Mouse (Mus musculus) limb, embryonic 14.5 days (tissue): ENCODE measurements around the gene Clcnka. TPM values are rescaled to one million over a fixed set of nuclear protein-coding genes. Genes with fewer than 3 reads are reported as not detected.

Experiments used
- ATAC-seq: fragments of 200-750 bp; cut with Nextera tagmentation; 2 replicates; pipeline ENCODE4 v1.8.0; 2017; ENCODE audit warnings: low read depth, moderate number of reproducible peaks, moderate TSS enrichment; ENCODE audit not compliant: low FRiP score
- DNase-seq: peaks from one replicate; pipeline ENCODE4 v3.0.0-alpha.2; 2015; ENCODE audit warnings: low spot score
- H3K27ac ChIP-seq: fragments of 300-500 bp; sonication (generic); replicated peaks from 2 replicates; pipeline ENCODE4 v1.5.1; 2014; ENCODE audit warnings: low read depth, mild to moderate bottlenecking, low read length, moderate library complexity, mixed read lengths
- H3K27me3 ChIP-seq: fragments of 300-500 bp; sonication (generic); 2 replicates; pipeline ENCODE4 v1.6.1; 2014; ENCODE audit warnings: low read length, mixed read lengths; ENCODE audit not compliant: control insufficient read depth, insufficient read depth
- H3K36me3 ChIP-seq: fragments of 300-500 bp; sonication (generic); 2 replicates; pipeline ENCODE4 v1.6.1; 2014; ENCODE audit warnings: mild to moderate bottlenecking, low read length, moderate library complexity, mixed read lengths; ENCODE audit not compliant: control insufficient read depth, insufficient read depth
- H3K4me1 ChIP-seq: fragments of 300-500 bp; sonication (generic); 2 replicates; pipeline ENCODE4 v1.6.1; 2014; ENCODE audit warnings: antibody characterized with exemption, low read length, mixed read lengths; ENCODE audit not compliant: control insufficient read depth, insufficient read depth
- H3K4me2 ChIP-seq: fragments of 300-500 bp; sonication (generic); replicated peaks from 2 replicates; pipeline ENCODE4 v1.6.1; 2014; ENCODE audit warnings: low read depth, mild to moderate bottlenecking, low read length, moderate library complexity; ENCODE audit not compliant: severe bottlenecking
- H3K4me3 ChIP-seq: fragments of 300-500 bp; sonication (generic); replicated peaks from 2 replicates; pipeline ENCODE4 v1.5.1; 2014; ENCODE audit warnings: low read length
- H3K9ac ChIP-seq: fragments of 300-500 bp; sonication (generic); 2 replicates; pipeline ENCODE4 v1.6.1; 2014; ENCODE audit warnings: mild to moderate bottlenecking, low read depth, low read length, moderate library complexity; ENCODE audit not compliant: severe bottlenecking
- H3K9me3 ChIP-seq: fragments of 300-500 bp; sonication (generic); 2 replicates; pipeline ENCODE4 v1.6.1; 2016; ENCODE audit warnings: low read length; ENCODE audit not compliant: control insufficient read depth
- POLR2A ChIP-seq: fragments of 200-500 bp; IDR thresholded peaks from 2 replicates; pipeline ENCODE4 v1.8.0; 2012; ENCODE audit warnings: inconsistent platforms, mild to moderate bottlenecking, moderate library complexity, borderline replicate concordance; ENCODE audit not compliant: insufficient read depth, insufficient read length; ENCODE audit errors: extremely low read depth
- WGBS: fragments of 180-500 bp; shearing (Covaris S2); extraction: QIAGEN DNeasy Blood & Tissue Kit; methylation state at CpG from one replicate; pipeline ENCODE4 v1.1.7; 2014; 5-methylcytosine and 5-hydroxymethylcytosine counted together
- microRNA-seq: library from miRNA; unstranded; fragments of <30 nt; microRNA quantifications from one replicate; pipeline ENCODE4, GENCODE M21; 2016
- polyA plus RNA-seq, 2 experiments: library from polyadenylated mRNA; depleted of rRNA in 1 of 2; stranded (reverse) in 1 of 2; unstranded in 1 of 2; fragments of >200 nt; fragmentation: Nextera tagmentation in 1 of 2; extraction: Ambion mirVana in 1 of 2; gene quantifications; 2 replicates each; pipeline versions ENCODE4 v1.2.1 to v1.2.3; 2012 to 2014

The Clcnka gene
- polyA plus RNA-seq, 2 experiments, result 0.61 to 0.75 TPM

DNA sequence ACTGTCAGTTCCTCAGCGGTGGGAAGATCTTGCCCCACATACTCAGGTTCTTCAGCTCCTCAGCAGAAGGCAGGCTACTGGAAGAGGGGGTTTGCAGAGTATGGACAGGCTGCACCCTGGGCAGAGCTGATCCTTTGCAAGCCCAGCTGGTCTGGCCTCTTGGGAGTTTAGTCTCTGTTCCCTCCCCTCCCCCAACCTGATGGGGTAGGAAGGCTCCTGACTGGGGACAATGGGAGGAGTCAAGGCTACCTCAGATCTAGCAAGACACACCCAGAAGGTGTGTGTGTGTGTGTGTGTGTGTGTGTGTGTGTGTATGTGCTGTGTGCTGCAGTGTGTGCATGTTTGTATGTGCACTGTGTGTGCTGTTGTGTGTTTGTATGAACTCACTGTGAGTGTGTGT is 59.7 kb downstream of the Clcnka start:
- peaks cover 37% of the 10 kb centered on the region for H3K4me1 ChIP-seq
- no peaks in the 10 kb centered on the region for H3K9me3 ChIP-seq
- no peaks in the 10 kb centered on the region for H3K36me3 ChIP-seq
- no peak overlapping the region for H3K27ac ChIP-seq
- no peak overlapping the region for H3K4me3 ChIP-seq
- WGBS, result 8% methylated on average over 1 of the region's 1 CpGs
- H3K9ac ChIP-seq, result no peak overlapping the region
- no peak overlapping the region for H3K4me2 ChIP-seq
- no peak for DNase-seq
- no peak for TF ChIP-seq POLR2A
- H3K27me3 ChIP-seq, result no peaks in the 10 kb centered on the region
- no peak for ATAC-seq

GRCm38 (mm10) chr4:141337986-141338385 is 60.5 kb downstream of the Clcnka start:
- Histone ChIP-seq H3K4me3 (no peak overlapping the region), H3K36me3 (no peaks in the 10 kb centered on the region), H3K27ac (peak overlapping the region; percentile 21; the same call in 1 of the 2 replicates), H3K9me3 (no peaks in the 10 kb centered on the region), H3K4me2 (peak overlapping the region; percentile 8; the same call in 1 of the 2 replicates), H3K9ac (no peak overlapping the region), H3K27me3 (no peaks in the 10 kb centered on the region), H3K4me1 (peaks cover 44% of the 10 kb centered on the region)
- TF ChIP-seq POLR2A, result no peak
- WGBS, result 8% methylated on average over 5 of the region's 6 CpGs
- ATAC-seq, result peak; percentile 63; the same call in 1 of the 2 replicates
- DNase-seq, result no peak

- peak overlapping the region; percentile 38; the same call in 1 of the 2 replicates for H3K27ac ChIP-seq
- ATAC-seq, result no peak
- H3K9ac ChIP-seq, result no peak overlapping the region
- no peak for TF ChIP-seq POLR2A
- H3K4me2 ChIP-seq, result no peak overlapping the region
- H3K9me3 ChIP-seq, result no peaks in the 10 kb centered on the region
- no peaks in the 10 kb centered on the region for H3K27me3 ChIP-seq
- 52% methylated on average over 6 of the region's 6 CpGs for WGBS
- H3K4me1 ChIP-seq, result peaks cover 44% of the 10 kb centered on the region
- H3K4me3 ChIP-seq, result no peak overlapping the region
- H3K36me3 ChIP-seq, result no peaks in the 10 kb centered on the region
- no peak for DNase-seq
Measured at GRCm38 (mm10) chr4:141336196-141336595, 62.3 kb downstream of the Clcnka start.

DNA sequence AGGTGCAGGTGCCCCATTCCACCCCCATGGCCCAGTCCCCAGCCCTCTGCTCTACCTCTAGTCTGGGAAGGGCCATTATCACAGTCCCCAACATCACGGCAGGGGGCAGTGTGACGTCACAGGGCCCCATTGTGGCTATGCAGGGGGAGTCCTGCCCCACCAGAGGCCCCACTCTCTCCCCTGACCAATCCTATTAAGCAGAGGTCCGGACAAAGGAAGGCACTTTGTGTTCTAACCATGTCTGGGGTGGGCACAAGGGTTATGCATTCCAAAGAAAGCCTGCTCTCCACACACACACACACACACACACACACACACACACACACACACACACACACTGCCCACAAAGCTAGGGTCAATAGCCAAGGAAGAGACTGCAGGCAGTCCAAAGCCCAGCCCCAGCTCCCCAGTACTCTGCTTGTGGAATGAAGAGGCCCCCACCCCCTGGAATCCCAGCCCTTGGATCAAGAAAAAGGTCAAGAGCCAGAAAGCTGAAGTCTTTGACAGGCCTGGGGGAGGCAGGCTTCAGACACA is 63.2 kb downstream of the Clcnka start:
- ATAC-seq, result peak; percentile 20; the same call in 1 of the 2 replicates
- no peak for DNase-seq
- H3K27ac ChIP-seq, result peak overlapping the region; percentile 55
- WGBS, result 26% methylated on average over 3 of the region's 3 CpGs
- H3K4me1 ChIP-seq, result peaks cover 44% of the 10 kb centered on the region
- no peaks in the 10 kb centered on the region for H3K27me3 ChIP-seq
- no peaks in the 10 kb centered on the region for H3K9me3 ChIP-seq
- H3K4me3 ChIP-seq, result no peak overlapping the region
- H3K36me3 ChIP-seq, result no peaks in the 10 kb centered on the region
- H3K4me2 ChIP-seq, result no peak overlapping the region
- no peak for TF ChIP-seq POLR2A
- no peak overlapping the region for H3K9ac ChIP-seq

- H3K4me2 ChIP-seq, result no peak overlapping the region
- H3K9ac ChIP-seq, result peak overlapping the region; percentile 38; the same call in 1 of the 2 replicates
- H3K36me3 ChIP-seq, result no peaks in the 10 kb centered on the region
- no peaks in the 10 kb centered on the region for H3K9me3 ChIP-seq
- ATAC-seq (no peak), DNase-seq (no peak)
- 55% methylated on average over 5 of the region's 5 CpGs for WGBS
- H3K4me3 ChIP-seq, result no peak overlapping the region
- H3K27me3 ChIP-seq, result no peaks in the 10 kb centered on the region
- H3K27ac ChIP-seq, result peak overlapping the region; percentile 55; the same call in 1 of the 2 replicates
- H3K4me1 ChIP-seq, result peaks cover 44% of the 10 kb centered on the region
- TF ChIP-seq POLR2A, result no peak
Measured at GRCm38 (mm10) chr4:141334695-141335094, 63.8 kb downstream of the Clcnka start.

Small RNAs within 50 kb of the gene (microRNA-seq; reads per million reads assigned to microRNA genes)
- not detected for gene Gm25690

Other genes starting within 250 kb of the Clcnka start
- gene Rsg1, start 184.8 kb downstream of the Clcnka start, polyA plus RNA-seq (2012; rRNA removed), result 3.6 and 4.2 TPM in 2 replicates
- gene Rsg1, start 184.8 kb downstream of the Clcnka start, polyA plus RNA-seq (2014; fragmentation: Nextera tagmentation; extraction: Ambion mirVana), result 5.5 and 6.1 TPM in 2 replicates
- 20.4 and 21.8 TPM in 2 replicates for gene Arhgef19, start 159.2 kb downstream of the Clcnka start, polyA plus RNA-seq (2012; rRNA removed)
- 15.3 and 18.7 TPM in 2 replicates for gene Arhgef19, start 159.2 kb downstream of the Clcnka start, polyA plus RNA-seq (2014; fragmentation: Nextera tagmentation; extraction: Ambion mirVana)
- 9.4 and 13.1 TPM in 2 replicates for gene Epha2, start 97.5 kb downstream of the Clcnka start, polyA plus RNA-seq (2012; rRNA removed)
- gene Epha2, start 97.5 kb downstream of the Clcnka start, polyA plus RNA-seq (2014; fragmentation: Nextera tagmentation; extraction: Ambion mirVana), result 2.2 and 2.4 TPM in 2 replicates
- 1.2 and 1.8 TPM in 2 replicates for gene Fam131c, start 30.5 kb downstream of the Clcnka start, polyA plus RNA-seq (2012; rRNA removed)
- gene Fam131c, start 30.5 kb downstream of the Clcnka start, polyA plus RNA-seq (2014; fragmentation: Nextera tagmentation; extraction: Ambion mirVana), result 1.5 and 1.6 TPM in 2 replicates
- 0.21 TPM in 1 of 2 replicates, not detected in the other for gene Clcnkb, start 17.3 kb upstream of the Clcnka start, polyA plus RNA-seq (2012; rRNA removed)
- 0.51 TPM in 1 of 2 replicates, not detected in the other for gene Clcnkb, start 17.3 kb upstream of the Clcnka start, polyA plus RNA-seq (2014; fragmentation: Nextera tagmentation; extraction: Ambion mirVana)
- 3.0 and 3.2 TPM in 2 replicates for gene Hspb7, start 22.1 kb upstream of the Clcnka start, polyA plus RNA-seq (2012; rRNA removed)
- 0.43 and 1.3 TPM in 2 replicates for gene Hspb7, start 22.1 kb upstream of the Clcnka start, polyA plus RNA-seq (2014; fragmentation: Nextera tagmentation; extraction: Ambion mirVana)
- not detected in 2 replicates for gene Srarp, start 37.4 kb upstream of the Clcnka start, polyA plus RNA-seq (2012; rRNA removed)
- gene Srarp, start 37.4 kb upstream of the Clcnka start, polyA plus RNA-seq (2014; fragmentation: Nextera tagmentation; extraction: Ambion mirVana), result not detected in 2 replicates
- 48.5 and 55.0 TPM in 2 replicates for gene Zbtb17, start 45.9 kb upstream of the Clcnka start, polyA plus RNA-seq (2012; rRNA removed)
- 29.0 and 30.5 TPM in 2 replicates for gene Zbtb17, start 45.9 kb upstream of the Clcnka start, polyA plus RNA-seq (2014; fragmentation: Nextera tagmentation; extraction: Ambion mirVana)
- gene Spen, start 139.9 kb upstream of the Clcnka start, polyA plus RNA-seq (2012; rRNA removed), result 15.9 and 16.2 TPM in 2 replicates
- gene Spen, start 139.9 kb upstream of the Clcnka start, polyA plus RNA-seq (2014; fragmentation: Nextera tagmentation; extraction: Ambion mirVana), result 12.2 and 13.1 TPM in 2 replicates
- 52.2 and 59.7 TPM in 2 replicates for gene Fblim1, start 207.4 kb upstream of the Clcnka start, polyA plus RNA-seq (2012; rRNA removed)
- 33.7 and 43.2 TPM in 2 replicates for gene Fblim1, start 207.4 kb upstream of the Clcnka start, polyA plus RNA-seq (2014; fragmentation: Nextera tagmentation; extraction: Ambion mirVana)
- gene Tmem82, start 219.9 kb upstream of the Clcnka start, polyA plus RNA-seq (2012; rRNA removed), result 0.49 and 0.54 TPM in 2 replicates
- 0.21 TPM in 1 of 2 replicates, not detected in the other for gene Tmem82, start 219.9 kb upstream of the Clcnka start, polyA plus RNA-seq (2014; fragmentation: Nextera tagmentation; extraction: Ambion mirVana)
- gene Slc25a34, start 225.1 kb upstream of the Clcnka start, polyA plus RNA-seq (2012; rRNA removed), result 0.16 and 0.26 TPM in 2 replicates
- not detected in 2 replicates for gene Slc25a34, start 225.1 kb upstream of the Clcnka start, polyA plus RNA-seq (2014; fragmentation: Nextera tagmentation; extraction: Ambion mirVana)